Mouse (Mus musculus): Measurements from ENCODE around the gene Hmgb4.

Gene Hmgb4

GRCm38 (mm10) chr4:128260907-128261560 is at the start of gene Hmgb4:
Gene Hmgb4, minus strand, starts transcription at chr4:128260957.
- no peak for ATAC-seq (ENCODE audit: insufficient number of reproducible peaks, low FRiP score, low TSS enrichment)

- no peak for ATAC-seq (ENCODE audit: insufficient number of reproducible peaks, low FRiP score, low TSS enrichment)
These were observed 45.3 kb upstream of the Hmgb4 start for GRCm38 (mm10) chr4:128306011-128306410.

- ATAC-seq (ENCODE audit: insufficient number of reproducible peaks, low FRiP score, low TSS enrichment): no peak
These were observed 43.3 kb upstream of the Hmgb4 start for GRCm38 (mm10) chr4:128304049-128304448.

- ATAC-seq (ENCODE audit: insufficient number of reproducible peaks, low FRiP score, low TSS enrichment): no peak
These were observed 27.3 kb upstream of the Hmgb4 start for GRCm38 (mm10) chr4:128288095-128288494.

- no peak for ATAC-seq (ENCODE audit: insufficient number of reproducible peaks, low FRiP score, low TSS enrichment)
These were observed 24.3 kb upstream of the Hmgb4 start for GRCm38 (mm10) chr4:128285009-128285408.

- no peak for ATAC-seq (ENCODE audit: insufficient number of reproducible peaks, low FRiP score, low TSS enrichment)
These were observed 14.8 kb upstream of the Hmgb4 start for GRCm38 (mm10) chr4:128275586-128275985.

GRCm38 (mm10) chr4:128275116-128275515 is 14.4 kb upstream of the Hmgb4 start:
- ATAC-seq (ENCODE audit: insufficient number of reproducible peaks, low FRiP score, low TSS enrichment): no peak

- no peak for ATAC-seq (ENCODE audit: insufficient number of reproducible peaks, low FRiP score, low TSS enrichment)
These were observed 12.4 kb upstream of the Hmgb4 start for GRCm38 (mm10) chr4:128273146-128273545.

- no peak for ATAC-seq (ENCODE audit: insufficient number of reproducible peaks, low FRiP score, low TSS enrichment)
These were observed 11.7 kb upstream of the Hmgb4 start for GRCm38 (mm10) chr4:128272501-128272900.

GRCm38 (mm10) chr4:128270931-128271330 is 10.2 kb upstream of the Hmgb4 start:
- no peak for ATAC-seq (ENCODE audit: insufficient number of reproducible peaks, low FRiP score, low TSS enrichment)

- no peak for ATAC-seq (ENCODE audit: insufficient number of reproducible peaks, low FRiP score, low TSS enrichment)
These were observed 9.4 kb upstream of the Hmgb4 start for GRCm38 (mm10) chr4:128270177-128270576.

- no peak for ATAC-seq (ENCODE audit: insufficient number of reproducible peaks, low FRiP score, low TSS enrichment)
These were observed 8.6 kb upstream of the Hmgb4 start for GRCm38 (mm10) chr4:128269261-128269875.

- no peak for ATAC-seq (ENCODE audit: insufficient number of reproducible peaks, low FRiP score, low TSS enrichment)
These were observed 4.6 kb upstream of the Hmgb4 start for GRCm38 (mm10) chr4:128265341-128265740.

- ATAC-seq (ENCODE audit: insufficient number of reproducible peaks, low FRiP score, low TSS enrichment): no peak
These were observed 3.7 kb upstream of the Hmgb4 start for GRCm38 (mm10) chr4:128264491-128264890.

GRCm38 (mm10) chr4:128259211-128259610 is 1.5 kb downstream of the Hmgb4 start:
- no peak for ATAC-seq (ENCODE audit: insufficient number of reproducible peaks, low FRiP score, low TSS enrichment)

GRCm38 (mm10) chr4:128248676-128249075 is 12.1 kb downstream of the Hmgb4 start:
- ATAC-seq (ENCODE audit: insufficient number of reproducible peaks, low FRiP score, low TSS enrichment): no peak

GRCm38 (mm10) chr4:128245201-128245600 is 15.6 kb downstream of the Hmgb4 start:
- ATAC-seq (ENCODE audit: insufficient number of reproducible peaks, low FRiP score, low TSS enrichment): no peak

GRCm38 (mm10) chr4:128241854-128242356 is 18.9 kb downstream of the Hmgb4 start:
- no peak for ATAC-seq (ENCODE audit: insufficient number of reproducible peaks, low FRiP score, low TSS enrichment)

- no peak for ATAC-seq (ENCODE audit: insufficient number of reproducible peaks, low FRiP score, low TSS enrichment)
These were observed 19.5 kb downstream of the Hmgb4 start for GRCm38 (mm10) chr4:128241075-128241853.

- no peak for ATAC-seq (ENCODE audit: insufficient number of reproducible peaks, low FRiP score, low TSS enrichment)
These were observed 21.6 kb downstream of the Hmgb4 start for GRCm38 (mm10) chr4:128239113-128239512.

- ATAC-seq (ENCODE audit: insufficient number of reproducible peaks, low FRiP score, low TSS enrichment): no peak
These were observed 27.3 kb downstream of the Hmgb4 start for GRCm38 (mm10) chr4:128233458-128233857.
